Mouse (Mus musculus): ENCODE results near the gene Fbxw24. TPM values are rescaled to one million over a fixed set of nuclear protein-coding genes. Genes with fewer than 3 reads are reported as not detected.
"Not testable (repeated sequence)": the region's sequence is repeated elsewhere in the genome, so short reads cannot be mapped to it uniquely, and the experiment has no call there.

Fbxw24 gene
- total RNA-seq (2021), result not detected
- long read RNA-seq, result 0 reads

- DNase-seq (ENCODE audit: low spot score in 2 of 2), result not testable (repeated sequence)
Observed at GRCm38 (mm10) chr9:109625957-109626356, at the start of gene Fbxw24. Gene Fbxw24 (minus strand): TSS chr9:109626057.

GRCm38 (mm10) chr9:109664552-109664951 is 38.7 kb upstream of the Fbxw24 start, which contains the start of gene Fbxw25:
Gene Fbxw25 (minus strand): TSS chr9:109664652.
- DNase-seq (ENCODE audit: low spot score in 2 of 2), result not testable (repeated sequence)

- peak; percentile 48 to 60 for DNase-seq (ENCODE audit: low spot score in 2 of 2)
Observed at GRCm38 (mm10) chr9:109606837-109607236, 19.0 kb downstream of the Fbxw24 start.

- DNase-seq (ENCODE audit: low spot score in 2 of 2), result not testable (repeated sequence)
Observed at GRCm38 (mm10) chr9:109602128-109602527, 23.7 kb downstream of the Fbxw24 start.

- DNase-seq (ENCODE audit: low spot score in 2 of 2), result no peak
Observed at GRCm38 (mm10) chr9:109597226-109597625, 28.6 kb downstream of the Fbxw24 start.

- no peak for DNase-seq (ENCODE audit: low spot score in 2 of 2)
Observed at GRCm38 (mm10) chr9:109594866-109595265, 31.0 kb downstream of the Fbxw24 start.

GRCm38 (mm10) chr9:109568162-109568561 is 57.7 kb downstream of the Fbxw24 start, which contains the start of gene Fbxw15:
Gene Fbxw15 (minus strand): TSS chr9:109568262.
- DNase-seq (ENCODE audit: low spot score in 2 of 2), result not testable (repeated sequence)

GRCm38 (mm10) chr9:109565546-109565945 is 60.3 kb downstream of the Fbxw24 start:
- no peak for DNase-seq (ENCODE audit: low spot score in 2 of 2)

- DNase-seq (ENCODE audit: low spot score in 2 of 2), result not testable (repeated sequence)
Observed at GRCm38 (mm10) chr9:109562106-109562505, 63.8 kb downstream of the Fbxw24 start.

GRCm38 (mm10) chr9:109552483-109552882 is 73.4 kb downstream of the Fbxw24 start:
- peak in 1 of 2 experiments; percentile 15 for DNase-seq (ENCODE audit: low spot score in 2 of 2)

Other genes starting within 250 kb of the Fbxw24 start
- not detected for gene Fbxw22, start 221.8 kb downstream of the Fbxw24 start, total RNA-seq (2021)
- gene Fbxw16, start 176.9 kb downstream of the Fbxw24 start, total RNA-seq (2021), result not detected
- not detected for gene Fbxw19, start 130.2 kb downstream of the Fbxw24 start, total RNA-seq (2021)
- not detected for gene Fbxw15, start 57.8 kb downstream of the Fbxw24 start, total RNA-seq (2021)
- not detected for gene Fbxw25, start 38.6 kb upstream of the Fbxw24 start, total RNA-seq (2021)
- gene Fbxw18, start 76.6 kb upstream of the Fbxw24 start, total RNA-seq (2021), result not detected
- not detected for gene Fbxw26, start 120.0 kb upstream of the Fbxw24 start, total RNA-seq (2021)
- not detected for gene Fbxw27, start 164.6 kb upstream of the Fbxw24 start, total RNA-seq (2021)
- gene Spink8, start 186.2 kb upstream of the Fbxw24 start, total RNA-seq (2021), result 10 to 100 TPM; 19.0 to 21.0 TPM
- gene Nme6, start 206.7 kb upstream of the Fbxw24 start, total RNA-seq (2021), result 10 to 100 TPM; 12.0 to 12.3 TPM
- gene Camp, start 223.6 kb upstream of the Fbxw24 start, total RNA-seq (2021), result 1 to 10 TPM in 1 of 2 experiments, not detected in 1; 3.0 TPM
- gene Cdc25a, start 249.5 kb upstream of the Fbxw24 start, total RNA-seq (2021), result 1 to 10 TPM; 7.4 to 8.1 TPM

Data from layer of hippocampus, postnatal 10 days (tissue).